Mouse (Mus musculus): ENCODE data around the gene Fuca2.
"Not testable (repeated sequence)": the region's sequence is repeated elsewhere in the genome, so short reads cannot be mapped to it uniquely, and the experiment has no call there.

Gene Fuca2

DNA sequence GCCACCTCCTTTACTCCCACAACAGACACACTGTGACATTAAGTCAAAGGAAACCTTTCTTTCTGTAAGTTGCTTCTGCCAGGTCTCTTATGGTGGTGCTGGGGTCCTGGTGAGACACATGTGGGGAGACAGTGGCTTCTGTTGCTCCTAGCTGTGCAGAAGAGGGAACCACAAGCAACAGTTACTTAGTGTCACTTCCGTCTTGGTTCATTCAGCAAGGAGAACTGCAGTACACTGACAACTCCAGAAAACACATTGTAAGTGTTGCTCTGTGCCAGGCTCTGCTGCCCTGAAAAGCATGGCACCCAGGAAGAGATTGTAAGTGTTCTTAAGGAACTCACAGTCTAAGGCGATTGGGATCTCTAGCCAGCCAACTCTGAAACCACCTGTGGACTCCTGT is at the start of gene Fuca2:
Gene Fuca2, plus strand, starts transcription at position 210 of the 400 bp plus-strand sequence.
- DNase-seq (ENCODE audit: low read depth, low spot score), result no peak

GRCm38 (mm10) chr10:13451640-13452039 is 47.7 kb upstream of the Fuca2 start:
- no peak for DNase-seq (ENCODE audit: low read depth, low spot score)

DNA sequence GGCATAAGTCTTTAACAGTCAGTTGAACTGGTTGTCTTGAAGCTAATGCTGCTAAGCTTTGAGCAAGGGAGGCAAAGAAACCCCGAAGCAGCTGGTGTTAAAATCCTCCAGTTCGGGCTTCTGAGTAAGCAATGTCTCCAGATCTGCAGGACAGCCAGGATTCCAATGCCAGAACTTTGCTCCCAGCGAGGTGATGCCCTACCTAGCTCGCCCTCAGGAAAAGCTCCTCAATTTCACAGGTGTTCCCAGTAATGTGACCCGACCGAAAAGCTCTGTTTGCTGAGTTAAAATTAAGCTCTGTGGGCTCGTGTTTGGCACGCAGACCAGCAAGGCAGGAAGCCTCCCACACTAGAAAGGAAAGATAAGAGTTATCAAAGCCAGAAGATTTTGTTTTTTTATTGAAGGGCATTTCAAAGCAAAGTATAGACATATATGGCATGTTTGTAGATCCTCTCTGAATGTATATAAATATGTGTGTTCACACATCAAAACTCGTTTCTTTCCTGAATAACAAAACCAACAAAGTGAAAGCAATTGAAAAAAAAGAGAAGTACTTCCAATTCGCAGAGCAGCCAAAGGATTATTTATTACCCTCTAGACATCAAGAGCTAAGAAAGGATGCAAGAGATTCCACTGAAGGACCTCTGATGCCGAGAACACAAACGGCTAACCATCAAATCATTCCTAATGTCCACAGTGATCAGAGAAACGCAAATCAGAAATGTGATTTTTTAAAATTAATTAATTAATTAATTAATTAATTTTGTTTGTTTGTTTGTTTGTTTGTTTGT is 45.9 kb upstream of the Fuca2 start:
- no peak for DNase-seq (ENCODE audit: low read depth, low spot score)

- not testable (repeated sequence) for DNase-seq (ENCODE audit: low read depth, low spot score)
These were observed 35.0 kb upstream of the Fuca2 start for GRCm38 (mm10) chr10:13464295-13464694.

- DNase-seq (ENCODE audit: low read depth, low spot score), result no peak
These were observed 32.4 kb upstream of the Fuca2 start for GRCm38 (mm10) chr10:13466925-13467324.

GRCm38 (mm10) chr10:13468025-13468529 is 31.3 kb upstream of the Fuca2 start:
- DNase-seq (ENCODE audit: low read depth, low spot score), result not testable (repeated sequence)

GRCm38 (mm10) chr10:13470236-13470635 is 29.1 kb upstream of the Fuca2 start:
- no peak for DNase-seq (ENCODE audit: low read depth, low spot score)

DNA sequence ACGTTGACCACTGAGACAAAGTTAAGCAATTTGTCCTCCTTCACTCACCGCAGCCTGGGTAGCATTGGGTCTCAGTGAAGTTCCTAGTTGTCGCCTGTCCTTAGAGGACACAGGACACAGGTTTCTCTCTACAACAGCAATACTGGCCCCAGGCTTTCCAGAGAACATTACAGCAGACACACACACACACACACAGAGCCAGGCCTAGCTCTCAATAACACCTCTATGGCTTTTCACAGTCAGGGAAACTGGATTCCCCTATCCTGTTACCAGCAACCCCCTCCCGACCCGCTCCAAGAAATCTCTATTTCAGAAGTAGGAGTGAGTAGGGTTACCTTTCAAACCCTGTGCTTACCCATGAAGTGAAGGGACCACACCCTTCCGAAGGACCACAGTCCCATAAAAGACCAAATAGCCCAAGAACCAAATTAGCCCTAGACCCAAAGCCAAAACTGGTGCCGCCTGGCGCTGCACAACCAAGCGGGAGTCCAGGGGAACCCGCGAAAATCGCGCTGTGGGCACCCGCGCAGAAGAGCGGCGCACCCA is 26.0 kb upstream of the Fuca2 start:
- no peak for DNase-seq (ENCODE audit: low read depth, low spot score)

DNA sequence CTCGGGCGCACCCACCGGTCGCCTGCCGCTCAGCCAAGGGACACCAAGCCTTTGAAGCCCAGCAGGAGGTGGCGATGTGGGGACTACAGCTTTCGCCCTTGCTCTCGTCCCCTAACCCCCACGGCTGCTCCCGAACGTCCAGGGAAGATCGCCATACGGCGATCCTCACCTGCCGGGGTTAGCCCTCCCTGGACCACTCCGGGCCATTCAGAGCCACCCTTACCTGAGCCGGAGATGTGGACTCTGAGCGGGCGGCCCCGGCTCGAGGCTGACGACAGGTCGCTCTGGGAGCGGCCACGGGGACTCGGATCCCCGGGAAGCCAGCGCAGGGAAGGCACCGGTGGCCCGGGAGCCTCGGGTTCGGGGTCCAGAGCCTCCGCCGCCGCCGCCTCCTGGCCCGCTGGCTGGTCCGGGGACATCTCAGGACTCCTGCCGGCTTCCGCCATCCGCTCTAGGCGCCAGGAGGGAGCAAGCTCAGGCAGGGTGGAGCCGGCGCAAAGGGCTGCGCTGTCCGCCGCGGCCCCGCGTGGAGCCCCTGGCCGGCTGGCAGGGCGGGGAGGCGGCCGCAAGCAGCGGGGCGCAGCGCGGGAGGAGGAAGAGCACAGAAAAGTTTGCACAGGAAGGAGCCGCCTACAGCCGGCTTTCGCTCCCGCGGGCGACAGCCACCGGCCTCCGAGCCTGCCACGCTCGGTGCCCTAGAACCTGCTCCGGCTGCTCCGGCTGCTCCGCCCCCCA is 25.3 kb upstream of the Fuca2 start, which contains the start of gene Phactr2:
Gene Phactr2, minus strand, starts transcription at position 580 of the 735 bp plus-strand sequence.
- DNase-seq (ENCODE audit: low read depth, low spot score), result no peak

DNA sequence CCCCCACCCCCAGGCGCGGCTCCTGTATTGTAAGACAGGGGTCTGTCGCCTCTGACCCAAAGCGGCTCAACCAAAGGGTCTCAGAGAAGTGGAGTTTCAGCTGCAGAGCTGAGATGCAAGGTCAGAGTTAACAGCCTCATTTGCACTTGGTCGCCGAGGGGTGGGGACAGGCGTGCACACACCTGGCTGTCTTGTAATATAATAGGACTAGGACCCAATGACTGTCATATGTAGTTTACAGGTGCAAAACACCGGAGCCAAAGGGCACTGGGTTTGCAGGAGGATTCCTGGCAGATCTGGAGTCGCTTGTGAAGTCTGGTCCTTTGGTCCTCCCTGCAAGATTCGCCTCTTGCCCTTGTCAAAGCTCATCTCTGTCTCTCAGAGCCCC is 24.8 kb upstream of the Fuca2 start:
- DNase-seq (ENCODE audit: low read depth, low spot score), result no peak

GRCm38 (mm10) chr10:13475121-13475520 is 24.2 kb upstream of the Fuca2 start:
- DNase-seq (ENCODE audit: low read depth, low spot score), result no peak

GRCm38 (mm10) chr10:13479341-13479740 is 20.0 kb upstream of the Fuca2 start:
- no peak for DNase-seq (ENCODE audit: low read depth, low spot score)

DNA sequence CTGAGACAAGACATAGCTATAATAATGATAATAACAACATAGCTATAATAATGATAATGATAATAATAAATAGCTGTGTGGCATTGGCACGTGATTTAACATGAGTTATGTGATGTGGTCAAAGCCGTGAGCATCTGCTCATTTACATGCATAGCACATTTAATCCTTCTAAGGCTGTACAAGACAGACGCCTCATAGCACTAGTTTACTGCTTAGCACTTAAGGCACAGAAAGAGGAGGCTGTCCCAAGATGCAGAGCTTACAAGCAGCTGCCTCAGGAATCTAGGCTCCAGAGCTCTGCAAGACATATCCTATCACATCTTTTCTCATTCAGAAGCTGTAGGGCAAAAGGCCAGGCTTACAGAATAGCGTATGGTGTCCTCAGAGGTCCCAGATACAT is 13.4 kb upstream of the Fuca2 start:
- DNase-seq (ENCODE audit: low read depth, low spot score), result no peak

DNA sequence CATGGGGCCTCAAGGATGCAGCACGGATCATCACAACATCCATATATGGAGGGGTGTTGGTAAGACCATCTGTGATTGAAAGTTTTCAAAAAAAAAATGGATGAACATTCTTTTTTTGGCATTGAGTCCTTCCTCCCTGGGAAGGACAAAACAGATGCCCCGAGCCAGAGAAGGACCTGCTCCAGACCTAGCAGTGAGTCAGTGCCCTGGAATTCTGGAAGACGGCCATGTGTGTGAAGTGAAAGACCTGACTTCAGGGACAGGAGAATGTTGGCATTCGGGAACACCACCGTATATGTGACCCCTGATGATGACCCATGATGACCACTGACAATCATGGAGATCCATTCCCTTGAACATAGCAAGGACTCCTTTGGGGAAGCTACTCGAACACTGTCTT is 9.7 kb upstream of the Fuca2 start:
- no peak for DNase-seq (ENCODE audit: low read depth, low spot score)

GRCm38 (mm10) chr10:13493978-13494686 is 5.2 kb upstream of the Fuca2 start:
- DNase-seq (ENCODE audit: low read depth, low spot score), result no peak

- DNase-seq (ENCODE audit: low read depth, low spot score), result no peak
These were observed 3.0 kb upstream of the Fuca2 start for GRCm38 (mm10) chr10:13496315-13496714.

- no peak for DNase-seq (ENCODE audit: low read depth, low spot score)
These were observed 1.1 kb downstream of the Fuca2 start for GRCm38 (mm10) chr10:13500473-13500872.

DNA sequence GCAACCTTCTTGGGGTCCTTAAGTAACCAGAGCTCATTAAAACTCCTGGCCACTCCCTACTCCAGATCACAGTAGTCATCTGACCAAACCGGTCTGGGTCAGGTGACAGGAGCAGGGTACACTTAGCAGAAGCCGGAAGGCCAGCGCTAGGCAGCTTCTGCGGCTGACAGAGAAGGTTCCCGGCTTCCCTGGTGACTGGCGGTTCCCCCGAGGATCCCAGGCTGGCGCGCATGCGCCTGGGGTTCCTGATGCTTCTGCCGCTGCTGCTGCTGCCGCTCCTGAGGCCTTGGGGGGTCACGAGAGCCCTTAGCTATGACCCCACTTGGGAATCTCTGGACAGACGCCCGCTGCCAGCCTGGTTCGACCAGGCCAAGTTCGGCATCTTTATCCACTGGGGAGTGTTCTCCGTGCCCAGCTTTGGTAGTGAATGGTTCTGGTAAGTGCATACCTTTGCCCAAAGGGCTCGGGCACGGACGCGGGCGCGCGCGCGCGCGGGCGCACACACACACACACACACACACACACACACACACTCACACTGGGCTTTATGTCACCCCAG is 1.7 kb downstream of the Fuca2 start:
- DNase-seq (ENCODE audit: low read depth, low spot score), result peak; percentile 53

DNA sequence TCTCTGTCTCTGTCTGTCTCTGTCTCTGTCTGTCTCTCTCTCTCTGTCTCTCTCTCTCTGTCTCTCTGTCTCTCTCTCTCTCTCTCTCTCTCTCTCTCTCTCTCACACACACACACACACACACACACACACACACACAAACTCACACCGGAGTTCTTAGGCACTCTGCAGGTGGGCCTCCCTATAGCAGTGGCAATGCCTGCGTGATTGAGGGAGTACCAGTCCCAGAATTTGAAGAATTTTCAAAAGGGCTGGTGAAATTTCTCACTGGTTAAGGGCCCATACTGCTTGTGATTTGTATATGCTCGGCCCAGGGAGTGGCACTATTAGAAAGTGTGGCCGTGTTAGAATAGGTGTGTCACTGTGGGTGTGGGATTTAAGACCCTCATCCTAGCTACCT is 2.2 kb downstream of the Fuca2 start:
- not testable (repeated sequence) for DNase-seq (ENCODE audit: low read depth, low spot score)

DNA sequence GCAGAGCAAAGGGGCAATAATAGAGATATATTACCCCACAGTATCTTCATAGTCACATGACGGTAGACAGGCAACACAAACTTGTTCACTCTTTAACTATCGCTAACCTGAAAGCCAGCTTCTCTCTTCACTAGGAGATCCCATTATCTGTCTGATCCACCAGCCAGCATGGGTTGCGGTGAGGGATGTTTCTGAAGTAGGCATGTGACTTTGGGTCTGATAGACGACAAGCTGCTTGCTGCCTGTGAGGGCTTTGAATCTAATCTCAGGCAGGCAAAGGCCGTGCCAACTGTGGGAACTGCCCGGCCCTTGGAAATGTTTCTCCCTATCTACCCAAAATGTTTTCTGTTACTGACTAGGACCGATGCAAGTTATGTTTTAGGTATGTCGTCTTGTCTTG is 3.0 kb downstream of the Fuca2 start:
- DNase-seq (ENCODE audit: low read depth, low spot score), result no peak

DNA sequence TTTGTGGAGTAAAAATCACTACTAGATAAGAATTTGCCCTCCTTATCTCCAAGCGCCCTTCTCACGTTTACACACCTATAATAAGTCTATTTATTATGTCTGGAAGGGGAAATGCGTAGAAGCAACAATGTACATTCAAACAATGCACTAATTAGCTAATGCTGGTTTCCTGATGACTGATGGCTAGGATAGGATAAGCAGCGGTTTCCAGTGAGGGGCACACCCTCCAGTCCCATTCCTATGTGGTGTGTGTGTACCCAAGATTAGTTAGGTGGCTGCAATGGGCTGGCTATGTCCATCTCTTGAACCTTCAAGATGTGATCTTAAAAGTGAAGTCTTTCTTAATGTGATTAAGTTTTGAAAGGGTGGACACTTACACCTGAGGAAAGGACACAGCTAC is 22.5 kb downstream of the Fuca2 start:
- no peak for DNase-seq (ENCODE audit: low read depth, low spot score)
